15 mouse cellular contexts compared by ENCODE assay signal in genomic region chr12:77211695-77212208, GRCm38 (mm10).
"Had no signal": no experiment of that assay in that cellular context is flagged by ENCODE, and none has a peak within 500 bp of the region (broad histone marks: within the 10 kb centered on the region; RNA-seq: fewer than 3 reads in every experiment).

No protein-coding gene starts in this region.

- H3K9me3 ChIP-seq: limb, embryonic 13.5 days; megakaryocyte, embryonic 14.5 days; midbrain, embryonic 12.5 days had no signal

- H3K4me1 ChIP-seq: limb, embryonic 13.5 days; midbrain, embryonic 12.5 days had no signal

- H3K27me3 ChIP-seq: limb, embryonic 13.5 days; megakaryocyte, embryonic 14.5 days; midbrain, embryonic 12.5 days had no signal

- DNase-seq: kidney, adult 11 months; kidney, adult 9 months; kidney, postnatal 10 days; kidney, postnatal 4 days; left cerebral cortex, postnatal 4 days; lung, embryonic 14.5 days; lung, postnatal 10 days; lung, postnatal 4 days; thymus, adult 18-20 months; thymus, postnatal 14 days had no signal

- H3K4me3 ChIP-seq: layer of hippocampus, adult 2 months; limb, embryonic 13.5 days; megakaryocyte, embryonic 14.5 days; midbrain, embryonic 12.5 days had no signal

- H3K27ac ChIP-seq: layer of hippocampus, adult 2 months; limb, embryonic 13.5 days; midbrain, embryonic 12.5 days had no signal

- H3K4me2 ChIP-seq: limb, embryonic 13.5 days; liver, embryonic 11.5 days; lung, embryonic 14.5 days; midbrain, embryonic 12.5 days had no signal

- H3K36me3 ChIP-seq: limb, embryonic 13.5 days; midbrain, embryonic 12.5 days had no signal

- H3K9ac ChIP-seq: limb, embryonic 13.5 days; lung, embryonic 14.5 days; midbrain, embryonic 12.5 days had no signal
